Mouse (Mus musculus): ENCODE measurements at regions not wholly inside any gene's neighbourhood (a gene's known extent, or its start where the extent isn't known, plus 50 kb on each side); places are given as distances from the start of the nearest gene placed in this dataset.

- peak; percentile 2 for DNase-seq
Measured at GRCm38 (mm10) chr10:36158061-36158691, 348.4 kb upstream of the Hs3st5 start.
